Comparison of ENCODE assay signal across 24 mouse cellular contexts in the genomic region with DNA sequence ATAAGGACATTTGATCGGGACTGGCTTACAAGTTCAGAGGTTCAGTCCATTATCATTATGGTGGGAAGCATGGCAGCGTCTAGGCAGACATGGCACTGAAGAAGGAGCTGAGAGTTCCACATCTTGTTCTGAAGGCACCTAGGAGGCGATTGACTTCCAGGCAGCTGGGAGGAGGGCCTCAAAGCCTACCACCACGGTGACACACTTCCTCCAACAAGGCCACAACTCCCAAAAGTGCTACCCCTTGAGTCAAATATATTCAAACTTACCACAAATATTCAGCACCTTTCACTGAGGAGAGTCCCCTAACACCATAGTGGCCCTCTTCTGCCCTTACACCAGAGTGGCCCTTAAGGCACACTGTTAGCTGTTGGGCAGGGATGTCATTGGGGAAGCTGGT.
"Had no signal": no experiment of that assay in that cellular context is flagged by ENCODE, and none has a peak within 500 bp of the region (broad histone marks: within the 10 kb centered on the region; RNA-seq: fewer than 3 reads in every experiment).

No protein-coding gene starts in this region.

- DNase-seq: gastrocnemius, postnatal 14 days; gastrocnemius, postnatal 36 days; heart, adult 11 months; heart, postnatal 10 days; kidney, adult 11 months; kidney, adult 2 months; kidney, adult 9 months; kidney, postnatal 14 days; kidney, postnatal 36 days; layer of hippocampus, adult 9-11 months; layer of hippocampus, postnatal 36 days; liver had no signal

- H3K9me3 ChIP-seq: heart, embryonic 10.5 days; heart, embryonic 12.5 days; hindbrain, embryonic 13.5 days; hindbrain, embryonic 15.5 days; kidney, embryonic 15.5 days; limb, embryonic 10.5 days; limb, embryonic 12.5 days had no signal

- H3K27me3 ChIP-seq: heart, embryonic 12.5 days; hindbrain, embryonic 13.5 days; hindbrain, embryonic 15.5 days; kidney, embryonic 15.5 days; limb, embryonic 12.5 days had no signal

- H3K4me2 ChIP-seq: heart, embryonic 12.5 days; hindbrain, embryonic 13.5 days; hindbrain, embryonic 15.5 days; kidney, embryonic 15.5 days; limb, embryonic 12.5 days; liver, embryonic 11.5 days had no signal

- H3K4me1 ChIP-seq: hindbrain, embryonic 15.5 days; limb, embryonic 12.5 days had no signal

- ATAC-seq: hindbrain, postnatal 0 days; intestine, embryonic 16.5 days had no signal

- H3K9ac ChIP-seq: heart, embryonic 12.5 days; hindbrain, embryonic 13.5 days; hindbrain, embryonic 15.5 days; kidney, embryonic 15.5 days; limb, embryonic 12.5 days had no signal

- H3K36me3 ChIP-seq: heart, embryonic 10.5 days; hindbrain, embryonic 13.5 days; hindbrain, embryonic 15.5 days; limb, embryonic 10.5 days; limb, embryonic 12.5 days had no signal

- H3K27ac ChIP-seq: heart, adult 2 months; hindbrain, embryonic 13.5 days; hindbrain, embryonic 15.5 days; hindbrain, postnatal 0 days; kidney, embryonic 15.5 days; kidney, postnatal 0 days; limb, embryonic 10.5 days; limb, embryonic 12.5 days had no signal

- H3K4me3 ChIP-seq: heart, adult 2 months; heart, embryonic 10.5 days; heart, embryonic 12.5 days; hindbrain, embryonic 13.5 days; hindbrain, embryonic 15.5 days; kidney, embryonic 15.5 days; limb, embryonic 10.5 days; limb, embryonic 12.5 days had no signal
